Mouse (Mus musculus) adrenal gland, postnatal 25 days (tissue): ENCODE data around the gene Olfr543. TPM values are rescaled to one million over a fixed set of nuclear protein-coding genes. Genes with fewer than 3 reads are reported as not detected.
A peak's percentile ranks its signal among the peaks of the same experiment; 100 is the strongest.
"Not testable (repeated sequence)": the region's sequence is repeated elsewhere in the genome, so short reads cannot be mapped to it uniquely, and the experiment has no call there.

Experiments
- DNase-seq: peaks from one replicate; pipeline ENCODE4 v3.0.0; 2021; ENCODE audit warnings: mixed read lengths
- long read RNA-seq: library from polyadenylated mRNA; stranded (forward); transcript quantifications from one replicate; pipeline ENCODE4 v2.0.0, GENCODE M21; 2021
- total RNA-seq: library from RNA; stranded (reverse); gene quantifications from 2 replicates; pipeline ENCODE4 v1.2.3, GENCODE M21; 2021

Gene Olfr543
- total RNA-seq: not detected in 2 replicates
- long read RNA-seq: 0 reads

GRCm38 (mm10) chr7:102481579-102481978 is at the start of gene Olfr543:
Olfr543 (minus strand) TSS chr7:102481679.
- no peak for DNase-seq

GRCm38 (mm10) chr7:102529052-102529451 is 47.6 kb upstream of the Olfr543 start:
- DNase-seq: no peak

DNA sequence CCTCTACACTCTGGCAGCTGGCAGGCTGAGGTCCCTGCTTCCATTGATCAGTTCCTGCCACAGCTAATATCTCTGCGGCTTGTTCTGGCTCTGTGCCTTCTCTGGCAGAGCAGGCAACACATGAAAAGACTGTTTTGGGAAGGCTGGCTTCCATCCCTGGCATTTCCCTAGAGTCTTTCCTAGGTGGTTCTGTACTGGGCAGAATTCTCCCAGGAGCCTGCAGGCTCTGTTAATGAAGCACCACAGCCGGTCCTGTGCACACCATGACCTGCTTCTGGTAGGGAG is 35.5 kb upstream of the Olfr543 start:
- peak; percentile 27 for DNase-seq

DNA sequence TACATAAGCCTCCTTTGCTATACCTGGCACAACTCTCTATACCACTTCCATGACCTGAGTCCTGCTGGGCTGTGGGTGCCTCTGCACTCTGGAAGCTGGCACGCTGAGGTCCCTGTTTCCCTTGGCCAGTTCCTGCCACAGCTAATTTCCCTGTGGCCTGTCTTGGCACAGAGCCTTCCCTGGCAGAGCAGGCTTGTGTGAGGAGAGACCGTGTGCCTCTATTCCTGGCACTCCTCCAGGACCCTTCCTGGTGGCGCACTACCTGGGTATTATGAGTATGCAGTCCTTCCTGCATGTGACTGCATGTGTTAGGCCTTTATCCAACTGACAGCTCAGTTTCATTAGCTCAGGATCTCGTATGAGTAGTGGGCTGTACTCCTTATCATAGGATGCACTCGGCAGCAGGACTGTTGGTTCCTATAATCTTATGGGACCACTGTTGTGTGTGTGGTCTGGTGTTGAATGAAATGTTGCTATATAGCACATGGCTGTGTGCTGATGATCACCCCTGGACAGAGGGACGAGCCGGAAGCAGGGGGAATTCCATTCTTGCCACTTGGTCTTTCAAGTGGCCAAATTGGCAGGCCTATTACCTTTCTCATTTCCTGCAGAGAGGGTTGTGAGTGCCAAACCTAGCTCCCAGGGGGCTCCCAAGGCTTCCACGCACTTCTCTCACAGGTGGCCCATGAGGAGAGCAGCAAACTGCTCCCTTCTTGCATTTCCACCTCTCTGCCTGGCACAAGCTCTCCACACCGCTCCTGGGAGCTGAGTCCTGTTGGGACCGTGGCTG is 35.0 kb upstream of the Olfr543 start:
- peak; percentile 42 for DNase-seq

- no peak for DNase-seq
These were observed 32.7 kb upstream of the Olfr543 start for GRCm38 (mm10) chr7:102514144-102514543.

- peak; percentile 95 for DNase-seq
These were observed 31.4 kb upstream of the Olfr543 start for GRCm38 (mm10) chr7:102512814-102513435.

DNA sequence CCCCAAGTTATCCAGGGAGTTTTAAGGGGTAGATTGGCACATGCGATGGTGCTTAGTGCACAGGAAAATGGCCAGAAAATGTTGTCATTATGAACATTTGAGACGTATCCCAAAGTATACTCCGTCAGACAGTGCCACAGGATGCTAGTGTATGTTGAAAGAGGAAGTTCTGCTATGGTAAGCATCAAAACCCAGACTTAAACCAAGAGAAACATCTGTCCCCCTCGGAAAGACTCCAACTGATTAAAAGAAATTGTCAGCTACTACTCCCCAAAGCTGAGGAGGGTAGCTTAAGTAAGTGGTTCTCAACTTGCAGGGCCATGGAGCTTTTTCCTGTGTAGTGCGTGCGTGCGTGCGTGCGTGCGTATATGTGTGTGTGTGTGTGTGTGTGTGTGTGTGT is 30.4 kb upstream of the Olfr543 start:
- no peak for DNase-seq

DNA sequence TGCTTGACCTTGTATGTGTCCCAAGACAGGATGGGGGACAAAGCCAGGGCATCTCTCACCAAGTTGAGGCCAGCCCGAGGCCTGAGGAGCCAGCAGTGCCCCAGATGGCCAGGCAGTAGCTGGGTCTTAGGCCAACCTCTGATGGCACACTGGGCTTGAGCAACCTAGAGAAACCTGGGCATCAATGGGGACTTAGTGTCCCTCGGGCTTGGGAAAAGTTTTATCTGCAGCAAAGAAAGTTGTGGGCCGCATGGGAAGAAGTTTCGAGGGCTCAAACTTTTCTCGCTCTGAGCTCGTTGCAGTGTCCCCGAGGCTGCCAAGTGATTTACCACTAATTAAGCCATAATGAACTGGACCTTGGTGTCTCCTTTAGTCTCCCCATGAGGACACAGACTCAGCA is 28.2 kb upstream of the Olfr543 start:
- DNase-seq: no peak

DNA sequence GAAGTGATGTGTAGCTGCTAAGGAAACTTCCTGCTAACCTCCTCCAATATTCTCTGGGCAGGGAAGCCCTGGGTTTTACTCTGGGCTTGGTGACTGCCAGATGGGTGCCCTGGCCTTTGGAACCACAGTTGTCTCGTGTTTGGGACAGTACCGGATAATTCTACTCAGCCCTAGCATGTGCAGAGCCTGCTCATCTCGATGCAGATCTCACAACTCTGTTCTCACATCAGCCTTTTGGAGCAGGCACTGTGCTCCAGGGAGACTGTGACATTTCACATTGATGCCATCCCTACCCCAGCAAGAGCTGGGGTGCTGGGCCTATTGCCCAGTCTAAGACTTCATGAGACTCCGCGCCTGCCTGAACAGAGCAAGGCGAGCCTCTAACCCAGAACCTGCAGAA is 27.2 kb upstream of the Olfr543 start:
- DNase-seq: no peak

GRCm38 (mm10) chr7:102508066-102508465 is 26.6 kb upstream of the Olfr543 start:
- no peak for DNase-seq

- DNase-seq: peak; percentile 65
These were observed 25.4 kb upstream of the Olfr543 start for GRCm38 (mm10) chr7:102506848-102507247.

- DNase-seq: no peak
These were observed 20.5 kb upstream of the Olfr543 start for GRCm38 (mm10) chr7:102501986-102502385.

- DNase-seq: no peak
These were observed 18.0 kb upstream of the Olfr543 start, which contains the start of gene Olfr545 for GRCm38 (mm10) chr7:102499473-102499872. Olfr545 (minus strand) TSS chr7:102499573.

- DNase-seq: not testable (repeated sequence)
These were observed 12.9 kb upstream of the Olfr543 start for GRCm38 (mm10) chr7:102494416-102494815.

DNA sequence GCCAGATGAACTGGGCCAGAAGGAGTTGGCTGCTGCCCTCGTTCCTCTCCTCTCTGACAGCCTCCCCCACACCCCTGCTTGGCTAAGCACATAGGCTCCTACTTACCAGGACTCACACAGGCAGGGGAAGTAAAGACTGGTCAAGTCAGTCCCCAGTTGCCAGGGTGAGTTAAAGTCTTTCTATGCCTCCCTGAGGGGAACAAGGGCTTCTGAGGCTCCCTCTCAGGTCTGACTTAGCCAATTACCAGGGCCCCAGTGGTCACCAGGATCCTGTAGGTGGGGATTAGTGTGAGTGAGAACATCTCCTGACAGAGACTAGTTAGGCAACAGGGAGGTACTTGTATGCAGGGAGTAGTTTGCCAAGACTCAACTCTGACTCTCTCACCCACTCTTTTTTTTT is 6.7 kb upstream of the Olfr543 start, which contains the start of gene Olfr544:
TSS of gene Olfr544 (minus strand) at position 153 of the 400 bp plus-strand sequence.
- no peak for DNase-seq

GRCm38 (mm10) chr7:102486105-102486504 is 4.6 kb upstream of the Olfr543 start:
- no peak for DNase-seq

DNA sequence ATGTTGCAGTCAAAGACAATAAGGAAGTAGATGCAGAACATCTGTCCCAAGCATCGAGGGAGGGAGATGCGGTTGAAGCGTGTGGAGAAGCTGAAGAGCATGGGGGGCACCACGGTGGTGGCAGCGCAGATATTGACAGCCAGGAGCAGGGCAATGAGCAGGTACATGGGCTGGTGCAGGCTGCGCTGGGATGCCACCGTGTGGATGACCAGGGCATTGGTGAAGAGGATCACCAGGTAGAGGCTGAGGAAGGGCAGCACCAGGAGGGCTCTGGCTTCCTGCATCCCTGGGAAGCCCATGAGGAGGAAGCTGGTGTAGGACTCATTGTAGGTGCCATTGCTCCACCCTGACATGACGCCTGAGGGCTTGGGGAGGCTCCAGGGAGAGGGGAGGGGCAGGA is 3.3 kb upstream of the Olfr543 start:
- not testable (repeated sequence) for DNase-seq

DNA sequence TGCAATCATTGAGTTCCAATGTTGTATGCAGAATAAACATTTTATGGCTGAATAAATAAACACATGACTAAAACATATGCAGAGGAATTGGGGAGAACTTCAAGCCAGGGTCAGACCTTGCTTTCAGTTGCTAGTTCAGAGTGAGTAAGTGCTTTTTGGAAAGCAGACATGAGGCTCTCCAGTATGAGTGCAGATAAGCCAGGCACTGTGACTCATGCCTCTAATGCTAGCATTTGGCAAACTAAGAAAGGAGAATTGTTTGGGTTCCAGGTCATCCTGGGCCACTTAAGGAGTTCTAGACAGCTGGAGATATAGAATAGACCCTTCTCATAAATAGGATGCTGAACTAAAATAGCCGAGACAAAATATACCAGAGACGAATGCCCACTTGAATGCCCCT is 2.2 kb upstream of the Olfr543 start:
- no peak for DNase-seq

DNA sequence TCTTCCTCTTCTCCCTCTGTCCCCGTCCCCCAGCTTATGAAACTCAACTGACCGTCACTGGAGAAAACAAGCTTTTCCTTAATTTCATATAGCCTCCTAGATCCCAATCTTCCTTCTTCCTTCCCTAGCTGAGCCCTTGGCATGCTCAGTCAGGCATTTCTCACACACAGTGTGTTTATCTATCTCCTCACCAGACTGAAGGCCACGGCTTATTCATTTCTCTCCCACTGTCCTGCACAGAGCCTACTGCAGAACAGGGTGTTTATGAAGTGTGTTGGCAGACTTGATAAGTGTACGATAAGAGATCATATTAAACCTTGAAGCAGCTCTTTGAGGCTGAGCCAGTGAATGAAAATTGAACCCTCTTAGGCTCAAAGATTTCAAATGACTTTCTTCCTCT is 658 bp downstream of the Olfr543 start:
- no peak for DNase-seq

DNA sequence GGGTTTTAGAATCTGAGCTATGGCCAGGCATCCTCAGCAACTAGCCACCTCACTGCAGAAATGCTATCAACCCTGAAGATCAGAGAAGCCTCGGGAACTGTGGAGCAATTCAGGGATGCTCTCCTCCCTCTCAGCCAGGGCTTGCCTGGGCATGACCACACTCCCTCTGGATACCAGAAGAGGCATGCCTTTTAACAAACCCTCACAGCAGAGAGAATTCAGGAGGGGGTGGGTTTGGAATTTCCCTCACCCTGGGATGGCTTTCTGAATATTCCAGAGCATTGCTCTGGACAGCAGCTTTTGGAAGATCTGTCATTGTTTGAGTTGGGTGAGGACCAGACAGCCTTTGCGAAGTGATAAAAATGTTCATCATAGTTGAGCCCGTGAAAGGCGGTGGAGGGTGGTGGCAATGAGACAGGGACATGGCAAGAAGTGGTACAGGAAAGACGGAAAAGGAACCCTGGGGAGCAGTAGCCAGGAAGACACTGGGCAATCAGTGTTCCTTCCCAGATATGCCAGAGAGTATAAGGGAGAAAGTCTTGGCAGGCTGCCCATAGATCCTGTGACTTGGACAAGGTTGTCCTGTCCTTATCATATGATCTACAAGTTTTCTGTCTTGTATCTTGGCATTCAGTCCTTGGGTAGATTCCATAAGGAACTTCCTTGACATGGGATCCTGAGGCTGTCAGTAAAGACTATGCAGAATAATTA is 2.0 kb downstream of the Olfr543 start:
- DNase-seq: peak; percentile 65

DNA sequence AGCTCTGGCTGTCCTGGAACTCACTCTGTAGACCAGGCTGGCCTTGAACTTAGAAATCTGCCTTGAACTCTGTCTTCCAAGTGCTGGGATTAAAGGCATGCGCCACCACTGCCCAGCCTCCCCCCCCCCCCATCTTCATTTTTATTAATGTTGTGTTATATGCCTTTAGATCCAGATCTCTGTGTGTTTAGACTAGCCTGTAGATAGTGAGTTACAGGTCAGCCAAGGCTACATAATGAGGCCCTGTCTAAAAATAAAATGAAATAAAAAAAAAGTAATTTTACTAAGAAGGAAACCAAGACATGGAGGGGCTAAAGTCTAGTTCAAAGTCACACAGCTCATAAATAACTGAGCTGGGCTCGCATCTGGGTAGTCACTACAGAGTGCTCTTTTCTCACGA is 2.6 kb downstream of the Olfr543 start:
- DNase-seq: no peak

- no peak for DNase-seq
These were observed 3.1 kb downstream of the Olfr543 start for GRCm38 (mm10) chr7:102478425-102478824.

DNA sequence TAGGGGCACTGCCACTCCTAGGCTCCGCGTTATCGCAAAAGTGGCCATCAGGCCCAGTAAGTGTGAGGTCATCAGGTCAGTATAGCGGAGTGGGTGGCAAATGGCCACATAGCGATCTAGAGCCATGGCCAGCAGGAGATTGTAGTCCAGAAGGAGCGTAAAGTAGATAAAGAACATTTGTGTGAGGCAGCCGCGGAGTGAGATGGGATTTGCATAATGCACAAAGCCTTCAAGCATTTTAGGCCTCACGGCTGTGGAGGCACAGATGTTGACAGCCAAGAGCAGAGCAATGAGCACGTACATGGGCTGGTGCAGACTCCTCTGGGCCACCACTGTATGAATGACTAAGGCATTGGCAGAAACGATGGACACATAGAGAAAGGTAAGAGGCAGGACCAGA is 4.1 kb downstream of the Olfr543 start:
- DNase-seq: no peak
